Mouse (Mus musculus): ENCODE measurements around the gene Tmeff1.

GRCm38 (mm10) chr4:48587526-48587925 lies 2.6 kb downstream of the Tmeff1 start:
- TF ChIP-seq CTCF (IDR thresholded peaks at IDR 0.05; ENCODE audit: low read depth), result peak; percentile 57
- no peak for TF ChIP-seq EP300 (optimal IDR thresholded peaks at IDR 0.05)

Measured in stomach, postnatal 0 days (tissue).